Mouse (Mus musculus) cerebellum, adult 11-12 months (tissue): Measurements from ENCODE around the gene Cfap157.
A peak's percentile ranks its signal among the peaks of the same experiment; 100 is the strongest.

Experiments used
- DNase-seq: peaks from one replicate; pipeline ENCODE4 v3.0.0; 2022

Gene Cfap157

DNA sequence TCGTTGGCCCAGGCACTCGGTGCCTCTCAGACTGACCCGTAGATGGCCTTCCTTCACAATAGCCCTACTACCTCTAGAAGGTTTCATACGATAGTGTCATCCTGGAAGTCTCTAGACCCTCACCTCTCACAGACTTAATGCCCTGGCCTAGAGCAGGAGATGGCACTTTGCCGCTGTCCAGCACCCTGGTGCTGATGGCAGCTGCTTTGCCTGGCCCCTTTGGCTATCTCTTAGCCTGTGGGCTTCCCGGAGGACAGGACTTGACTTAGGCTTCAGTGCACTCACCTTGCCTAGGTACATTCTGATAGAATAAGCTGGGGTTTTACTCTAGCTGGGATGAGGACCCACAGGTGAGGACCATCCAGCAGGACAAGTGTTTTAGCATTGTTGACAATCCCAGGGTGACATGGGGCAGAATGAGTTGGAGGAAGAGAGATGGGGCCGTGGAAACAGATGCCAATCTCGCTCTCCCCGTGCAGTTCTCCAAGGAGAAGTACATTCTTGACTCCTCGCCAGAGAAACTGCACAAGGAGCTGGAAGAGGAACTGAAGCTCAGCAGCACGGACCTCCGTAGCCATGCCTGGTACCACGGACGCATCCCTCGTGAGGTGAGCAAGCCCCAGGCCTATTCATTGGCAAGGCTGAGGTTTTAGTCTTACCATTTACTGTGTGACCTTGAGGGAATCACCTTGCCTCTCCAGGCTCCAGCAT is 39.8 kb downstream of the Cfap157 start:
- no peak for DNase-seq

DNA sequence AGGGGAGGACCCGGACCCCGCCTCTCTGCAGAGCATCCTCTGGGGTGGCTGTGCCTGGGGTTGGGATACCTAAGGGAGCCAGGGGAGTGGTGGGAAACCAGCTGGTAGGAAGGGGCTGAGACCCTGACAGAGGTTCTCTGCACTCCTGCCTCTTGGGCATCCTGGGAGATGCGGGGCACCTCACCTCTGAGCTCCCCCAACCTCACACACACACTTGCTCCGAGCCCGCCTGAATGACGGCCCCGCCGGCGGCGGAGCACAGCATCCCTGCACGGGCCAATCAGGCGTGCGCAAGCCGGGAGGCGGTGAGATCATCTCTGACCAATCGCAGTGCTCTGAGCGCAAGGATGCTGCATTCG is 42.1 kb downstream of the Cfap157 start:
- peak; percentile 91 for DNase-seq

DNA sequence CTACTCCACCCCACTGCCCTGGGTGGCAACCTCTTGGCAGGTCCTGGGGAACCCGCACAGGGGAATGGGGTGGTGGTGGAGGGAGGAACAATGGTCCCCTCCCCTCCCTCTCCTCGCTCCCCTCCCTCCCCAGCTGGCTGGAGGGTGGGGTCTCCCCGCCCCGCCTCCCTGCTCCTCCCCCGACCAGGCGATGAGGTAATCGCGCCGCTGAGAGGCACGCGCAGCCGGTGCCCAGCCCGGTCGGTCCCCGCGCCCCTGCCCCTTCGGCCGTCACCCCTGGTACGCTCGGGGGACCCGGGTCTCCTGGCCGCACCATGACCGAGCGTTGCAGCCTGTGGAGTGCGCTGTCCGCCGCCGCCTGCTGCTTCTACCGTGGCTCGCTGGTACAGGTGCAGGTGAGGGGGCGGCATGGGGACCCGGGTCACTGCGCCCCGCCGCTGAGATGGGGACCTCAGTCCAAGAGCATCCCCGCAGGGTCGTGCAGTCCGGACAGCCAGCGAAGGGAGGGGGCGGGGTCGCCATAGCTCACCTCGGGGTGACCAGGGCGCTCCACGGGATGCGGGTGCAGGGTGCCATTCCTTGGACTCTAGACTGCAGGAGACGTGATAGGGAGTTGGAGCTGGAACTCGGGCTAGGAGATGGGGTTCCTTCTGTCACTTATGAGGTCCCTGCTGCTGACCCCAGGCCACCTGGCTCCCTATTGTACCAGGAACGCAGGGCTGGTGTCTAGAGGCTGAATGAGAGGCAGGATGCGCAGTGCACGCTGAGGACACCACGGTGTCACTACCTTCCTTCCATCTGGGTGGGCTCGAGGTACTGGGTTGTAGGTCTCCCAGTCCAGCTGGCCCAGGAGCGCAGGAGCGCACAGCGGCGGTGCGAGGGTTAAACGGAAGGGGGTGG is 42.7 kb downstream of the Cfap157 start:
- peak; percentile 77 for DNase-seq

DNA sequence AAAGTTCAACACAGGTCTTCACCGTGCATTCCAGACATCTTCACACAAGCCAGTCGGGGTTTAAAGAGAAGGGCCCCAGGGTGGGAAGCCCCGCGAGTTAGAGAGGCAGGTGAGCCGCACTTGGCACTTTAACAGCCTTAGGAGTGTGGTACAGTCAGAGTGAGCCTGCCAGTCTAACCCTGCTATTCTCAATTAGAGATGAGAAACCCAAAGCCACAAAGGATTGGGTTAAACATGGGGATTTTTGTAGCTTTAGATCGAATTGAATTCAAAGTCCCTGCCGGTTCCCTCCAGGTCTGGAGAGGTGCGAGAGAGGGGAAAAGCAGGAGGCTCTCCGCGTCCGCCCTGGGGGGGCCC is 43.3 kb downstream of the Cfap157 start, which contains the start of gene 6330409D20Rik:
Gene 6330409D20Rik (minus strand): TSS at position 101 of the 357 bp plus-strand sequence.
- no peak for DNase-seq

DNA sequence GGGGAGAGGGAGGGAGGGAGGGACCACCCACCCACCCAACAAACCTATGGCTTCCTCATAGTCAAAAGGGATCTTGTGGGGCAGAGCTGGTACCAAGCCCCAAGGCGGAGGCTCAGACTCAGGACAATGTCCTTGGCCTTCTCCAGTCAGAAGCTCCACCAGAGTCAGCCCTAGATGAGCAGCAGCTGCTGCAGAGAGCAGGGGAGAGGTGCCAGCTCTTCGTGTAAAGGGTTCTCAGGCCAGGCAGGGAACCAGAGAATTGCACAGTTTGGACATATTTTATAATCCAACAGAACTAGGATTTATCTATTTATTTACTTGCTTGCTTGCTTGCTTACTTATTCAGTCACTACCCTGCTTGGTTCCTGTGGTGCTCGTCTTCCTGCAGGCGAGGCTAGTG is 44.9 kb downstream of the Cfap157 start:
- DNase-seq = no peak

DNA sequence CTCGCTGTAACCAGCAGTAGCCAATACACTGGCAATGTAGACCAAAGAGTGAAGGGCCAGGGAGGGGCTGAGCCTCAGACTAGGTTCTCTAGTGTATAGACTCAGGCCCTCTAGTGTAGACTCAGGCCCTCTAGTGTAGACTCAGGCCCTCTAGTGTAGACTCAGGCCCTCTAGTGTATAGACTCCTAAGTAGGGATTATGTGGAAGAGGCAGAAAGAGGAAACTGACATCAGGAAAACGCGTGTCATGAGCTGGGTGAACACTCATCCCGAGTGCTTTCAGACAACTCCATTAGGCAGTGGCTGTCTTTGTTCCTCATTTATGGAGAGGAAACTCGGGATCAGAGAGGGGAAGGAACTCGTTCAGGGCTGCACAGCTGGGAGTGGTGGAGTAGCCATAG is 47.2 kb downstream of the Cfap157 start:
- no peak for DNase-seq

DNA sequence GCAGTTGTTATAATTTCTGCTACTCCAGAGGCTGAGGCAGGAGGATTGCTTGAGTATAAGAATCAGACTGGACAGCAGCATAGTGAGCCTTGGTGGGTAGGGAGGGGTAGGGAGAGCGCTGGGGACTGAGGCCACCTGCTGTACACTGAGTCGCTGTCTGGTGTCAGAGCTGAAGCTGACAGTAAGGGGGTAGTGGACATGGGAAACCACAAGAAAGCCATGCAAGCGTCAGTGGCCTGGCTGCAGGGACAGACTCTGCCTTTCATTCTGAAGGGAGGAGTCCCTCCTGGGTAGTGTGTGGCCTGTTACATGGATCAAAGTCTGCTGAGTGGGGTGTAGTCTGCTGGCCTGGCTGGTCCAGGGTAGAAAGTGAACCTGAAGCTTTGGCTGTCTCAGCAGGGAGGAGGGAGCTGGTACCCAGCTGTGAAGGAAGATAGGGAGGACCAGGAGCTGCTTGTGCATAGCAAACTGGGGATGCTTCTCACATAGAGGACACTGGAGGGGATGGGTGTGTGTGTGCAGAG is 47.9 kb downstream of the Cfap157 start:
- no peak for DNase-seq

DNA sequence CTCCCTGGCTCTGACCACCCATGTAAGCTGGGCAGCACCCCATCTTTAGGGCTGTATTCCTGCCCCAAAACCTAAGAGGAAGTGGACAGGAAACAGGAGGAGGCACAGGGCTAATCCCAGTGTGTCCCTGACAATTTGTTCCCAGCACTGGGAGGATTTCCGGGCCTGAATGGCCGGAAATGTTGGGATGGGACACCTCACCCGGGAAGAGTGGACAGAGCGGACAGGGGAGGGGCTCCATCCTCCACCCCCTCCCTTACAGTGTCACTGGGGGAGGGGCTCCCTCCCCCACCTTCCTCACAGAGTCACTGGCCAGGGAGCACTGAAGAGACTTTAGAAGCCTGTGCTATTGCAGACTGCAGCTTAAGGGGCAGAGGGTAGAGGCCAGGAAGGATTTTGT is 49.3 kb downstream of the Cfap157 start:
- DNase-seq = no peak

DNA sequence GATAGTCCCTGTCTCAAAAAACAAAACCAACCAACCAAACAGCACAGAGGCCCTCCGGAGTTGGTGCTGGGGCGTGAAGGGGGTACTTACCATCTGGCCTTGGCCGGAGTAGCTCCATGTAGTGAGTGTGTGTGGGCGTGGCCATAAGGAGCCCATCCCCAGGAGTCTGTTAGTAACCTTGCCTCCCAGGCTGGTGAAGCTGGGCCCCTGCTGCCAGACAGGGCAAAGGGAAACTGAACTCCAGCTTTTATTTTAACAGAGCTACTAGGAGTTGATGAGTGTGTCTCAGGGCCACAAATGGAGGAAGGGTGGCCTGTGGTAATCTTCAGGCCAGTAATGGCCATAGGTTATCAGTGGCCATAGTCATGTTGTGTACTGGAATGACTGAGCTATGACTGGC is 49.7 kb downstream of the Cfap157 start:
- no peak for DNase-seq

DNA sequence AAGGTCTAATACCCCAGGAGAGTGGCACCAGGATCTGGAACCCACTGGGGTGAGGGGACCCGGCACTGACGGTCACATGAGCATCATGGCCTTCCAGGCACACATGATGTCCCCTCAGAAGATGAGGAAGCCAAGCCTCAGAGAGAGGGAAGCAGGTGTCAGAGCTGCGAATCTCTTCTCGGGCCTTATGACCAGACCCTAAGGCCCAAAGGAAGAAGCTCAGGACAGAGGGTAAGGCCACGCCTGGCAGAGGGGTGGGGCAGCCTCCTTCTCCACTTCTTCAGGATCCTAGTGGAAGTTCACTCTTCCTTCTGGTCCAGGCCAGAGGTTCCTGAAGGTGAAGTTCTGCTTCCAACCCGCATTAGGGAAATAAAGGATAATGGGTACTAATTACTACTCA is 51.5 kb downstream of the Cfap157 start:
- DNase-seq = no peak

DNA sequence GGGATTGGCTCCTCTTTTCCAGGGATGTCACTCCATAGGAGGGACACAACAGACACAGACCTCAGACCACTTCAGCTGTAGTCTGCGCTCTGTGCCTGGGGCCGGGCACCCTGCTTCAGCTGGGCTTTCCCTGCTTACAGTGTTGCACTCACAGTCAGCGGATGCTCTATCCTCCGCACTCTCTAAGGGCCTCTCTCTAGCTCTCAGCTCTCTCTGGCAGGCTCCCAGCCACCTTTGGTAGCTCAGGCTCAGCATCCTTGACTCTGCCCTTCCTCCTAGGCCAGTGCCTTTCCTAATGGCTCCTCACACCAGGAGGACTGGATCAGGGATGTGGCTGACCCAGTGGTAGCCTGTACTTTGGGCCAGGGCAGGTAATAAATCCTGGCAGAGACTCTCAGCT is 52.3 kb downstream of the Cfap157 start:
- DNase-seq = no peak

DNA sequence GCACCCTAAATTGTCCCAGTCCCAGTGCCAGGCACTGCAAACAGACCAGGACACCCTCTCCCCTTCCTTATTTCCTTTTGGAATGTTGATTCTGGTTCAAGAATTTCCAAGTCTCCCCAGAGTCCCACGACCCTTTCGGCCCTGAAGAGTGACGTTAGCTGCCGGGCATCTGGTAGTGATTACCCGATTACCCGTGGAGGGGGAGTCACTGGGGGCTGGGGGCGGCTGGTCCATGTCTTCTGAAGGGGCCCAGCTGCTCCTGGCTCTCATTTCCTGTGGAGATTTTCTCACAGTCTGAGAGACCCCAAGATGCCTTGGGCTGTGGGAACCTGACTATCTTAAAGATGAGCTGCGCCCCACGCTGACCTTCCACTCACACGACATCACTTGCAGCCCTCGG is 53.4 kb downstream of the Cfap157 start:
- DNase-seq = no peak

DNA sequence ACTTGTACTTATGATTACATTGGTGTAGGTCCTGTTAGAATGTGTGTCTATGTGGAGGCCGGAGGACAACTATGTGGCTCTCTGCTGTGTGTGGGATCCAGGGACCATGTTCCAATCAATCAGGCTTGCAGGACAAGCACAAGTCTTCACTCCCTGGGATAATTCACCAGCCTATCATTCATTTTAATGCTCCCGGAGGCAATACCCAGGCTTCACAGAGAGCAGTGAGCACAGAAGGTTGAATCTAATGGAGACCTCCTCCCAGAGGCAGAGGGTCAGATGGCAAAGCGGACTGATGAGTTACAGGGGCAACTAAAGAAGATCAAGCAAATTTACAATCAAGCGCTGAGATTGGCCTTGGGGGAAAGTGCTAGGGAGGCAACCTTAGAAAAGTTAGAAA is 54.7 kb downstream of the Cfap157 start:
- no peak for DNase-seq

DNA sequence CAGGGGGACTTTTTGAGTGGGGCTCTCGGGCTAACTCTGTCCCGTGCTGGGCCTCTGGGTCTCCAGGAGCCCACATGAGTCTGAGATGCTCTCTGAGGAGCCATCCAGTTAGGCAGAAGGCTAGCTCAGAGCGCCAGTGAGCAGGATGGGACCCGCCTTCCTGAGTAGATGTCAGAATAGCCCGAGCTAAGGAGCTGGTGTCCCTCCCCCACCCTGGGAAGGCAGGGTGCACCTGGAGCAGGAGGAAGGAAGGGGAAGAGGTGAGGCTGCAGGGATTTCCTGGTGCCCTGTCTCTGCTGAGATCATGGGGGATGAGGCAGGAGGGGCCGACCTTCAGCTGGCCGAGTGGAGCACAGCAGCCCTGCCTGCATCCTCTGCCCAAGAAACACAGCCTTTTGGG is 55.8 kb downstream of the Cfap157 start:
- no peak for DNase-seq

DNA sequence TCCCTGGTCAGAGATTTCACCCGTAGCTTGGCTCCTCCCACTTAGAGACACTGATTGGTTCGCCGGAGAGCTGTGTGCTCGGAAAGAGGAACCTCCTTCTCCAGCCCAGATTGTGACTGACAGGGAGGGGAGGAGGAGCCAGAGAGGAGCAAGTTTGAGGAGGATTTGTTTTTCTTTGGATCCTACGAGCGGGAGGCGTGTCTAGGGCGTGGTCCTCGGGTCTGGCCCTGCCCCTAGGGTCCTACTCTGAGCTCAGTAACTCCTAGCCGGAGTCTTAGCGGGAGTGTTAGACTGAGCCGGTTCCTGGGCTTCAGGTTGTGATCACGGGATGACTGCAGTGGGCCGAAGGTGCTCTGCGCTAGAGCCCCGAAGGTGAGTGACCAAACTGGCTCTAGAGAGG is 56.8 kb downstream of the Cfap157 start:
- peak; percentile 92 for DNase-seq
